Mouse (Mus musculus) myocyte (in vitro differentiated cells): ENCODE data around the gene Upb1. TPM values are rescaled to one million over a fixed set of nuclear protein-coding genes. Genes with fewer than 3 reads are reported as not detected.

Source experiments
- H3K27me3 ChIP-seq: one replicate; pipeline ENCODE4 v1.6.1; 2011; ENCODE audit not compliant: control insufficient read depth, insufficient read depth, insufficient read length
- H3K36me3 ChIP-seq: one replicate; pipeline ENCODE4 v1.6.1; 2011; ENCODE audit not compliant: control insufficient read depth, insufficient read depth
- H3K4me2 ChIP-seq: one replicate; pipeline ENCODE4 v1.6.1; 2011; ENCODE audit warnings: low read depth, control low read depth
- H3K4me3 ChIP-seq: one replicate; pipeline ENCODE4 v1.5.1; 2011; ENCODE audit warnings: mild to moderate bottlenecking, control low read depth, moderate library complexity
- H3K79me2 ChIP-seq: one replicate; pipeline ENCODE4 v1.6.1; 2011; ENCODE audit not compliant: control insufficient read depth, insufficient read depth
- H3ac ChIP-seq: one replicate; pipeline ENCODE4 v1.6.1; 2011; ENCODE audit not compliant: control insufficient read depth, insufficient read length
- CEBPB ChIP-seq: IDR thresholded peaks from 2 replicates; pipeline ENCODE4 v1.6.1; 2011; ENCODE audit warnings: mild to moderate bottlenecking, moderate library complexity; ENCODE audit not compliant: poor library complexity, insufficient read depth, severe bottlenecking
- E2F4 ChIP-seq: IDR thresholded peaks from one replicate; pipeline ENCODE4 v1.6.1; 2011; ENCODE audit warnings: mild to moderate bottlenecking, control low read depth, moderate library complexity; ENCODE audit not compliant: insufficient read depth
- MAX ChIP-seq: IDR thresholded peaks from one replicate; pipeline ENCODE4 v1.6.1; 2011; ENCODE audit warnings: low read depth, mild to moderate bottlenecking, control low read depth
- MYOD1 ChIP-seq, 3 experiments: IDR thresholded peaks; one replicate each; pipeline ENCODE4 v1.6.1; 2011; ENCODE audit warnings: control low read depth in 2 of 3, low read depth in 2 of 3, mild to moderate bottlenecking in 2 of 3, moderate library complexity in 1 of 3; ENCODE audit not compliant: insufficient read length in 2 of 3, control insufficient read depth in 1 of 3
- MYOG ChIP-seq, 3 experiments: IDR thresholded peaks; one replicate each; pipeline ENCODE4 v1.6.1; 2011; ENCODE audit warnings: control low read depth in 2 of 3, low read depth in 2 of 3, mild to moderate bottlenecking in 2 of 3; ENCODE audit not compliant: insufficient read length in 2 of 3, control insufficient read depth in 1 of 3, insufficient read depth in 1 of 3
- POLR2A ChIP-seq: IDR thresholded peaks from one replicate; pipeline ENCODE4 v1.6.1; 2011; ENCODE audit warnings: low read depth, mild to moderate bottlenecking, control low read depth, moderate library complexity; ENCODE audit not compliant: insufficient read length
- POLR2AphosphoS2 ChIP-seq: IDR thresholded peaks from one replicate; pipeline ENCODE4 v1.6.1; 2011; ENCODE audit warnings: low read depth, control low read depth; ENCODE audit not compliant: insufficient read length
- REST ChIP-seq: IDR thresholded peaks from one replicate; pipeline ENCODE4 v1.6.1; 2011; ENCODE audit warnings: mild to moderate bottlenecking, control low read depth, moderate library complexity; ENCODE audit not compliant: insufficient read depth, insufficient read length
- SRF ChIP-seq: IDR thresholded peaks from one replicate; pipeline ENCODE4 v1.6.1; 2011; ENCODE audit warnings: low read depth; ENCODE audit not compliant: control insufficient read depth, insufficient read length
- TCF12 ChIP-seq: IDR thresholded peaks from one replicate; pipeline ENCODE4 v1.6.1; 2011; ENCODE audit warnings: mild to moderate bottlenecking, control low read depth; ENCODE audit not compliant: poor library complexity, insufficient read depth, severe bottlenecking
- TCF3 ChIP-seq: IDR thresholded peaks from one replicate; pipeline ENCODE4 v1.6.1; 2011; ENCODE audit warnings: low read depth, control low read depth; ENCODE audit not compliant: insufficient read length
- USF1 ChIP-seq: IDR thresholded peaks from one replicate; pipeline ENCODE4 v1.6.1; 2011; ENCODE audit warnings: low read depth, mild to moderate bottlenecking, control low read depth, moderate library complexity
- polyA plus RNA-seq: library from polyadenylated mRNA; unstranded; fragments of >200 nt; fragmentation: generic; extraction: Trizol; gene quantifications from one replicate; pipeline ENCODE4 v1.2.1, GENCODE M21; 2012; ENCODE audit warnings: missing spikeins

The Upb1 gene
- polyA plus RNA-seq, 1 experiment = 0.04 TPM

DNA sequence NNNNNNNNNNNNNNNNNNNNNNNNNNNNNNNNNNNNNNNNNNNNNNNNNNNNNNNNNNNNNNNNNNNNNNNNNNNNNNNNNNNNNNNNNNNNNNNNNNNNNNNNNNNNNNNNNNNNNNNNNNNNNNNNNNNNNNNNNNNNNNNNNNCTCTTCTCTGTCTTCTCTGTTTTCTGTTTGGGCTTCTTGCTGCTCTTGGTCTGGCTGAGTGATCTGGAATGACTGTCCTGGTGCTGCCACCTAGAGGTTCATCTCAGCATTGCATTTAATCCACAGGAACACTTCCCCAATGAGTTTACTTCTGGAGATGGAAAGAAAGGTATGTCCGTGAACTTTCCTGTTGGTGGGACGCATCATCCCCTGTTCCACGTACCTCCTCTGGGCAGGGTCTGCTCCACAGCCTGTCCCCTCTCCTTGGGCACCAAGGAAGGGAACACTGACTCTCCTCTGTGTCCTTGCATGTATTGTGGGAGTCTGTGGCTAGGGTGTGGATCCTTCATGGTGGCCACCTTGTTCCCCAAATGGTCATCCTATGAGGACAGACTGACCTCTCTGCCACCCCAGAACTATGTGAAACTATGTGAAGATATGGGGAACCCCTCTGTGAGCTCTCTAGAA, 35.8 kb downstream of the Upb1 start:
- Histone ChIP-seq H3K79me2 (no peaks in the 10 kb centered on the region), H3ac (no peak overlapping the region), H3K4me2 (no peak overlapping the region), H3K27me3 (no peaks in the 10 kb centered on the region), H3K4me3 (no peak overlapping the region), H3K36me3 (no peaks in the 10 kb centered on the region)
- no peak for TF ChIP-seq POLR2AphosphoS2
- TF ChIP-seq POLR2A = no peak
- no peak for TF ChIP-seq USF1
- TF ChIP-seq TCF12 = no peak
- TF ChIP-seq CEBPB = no peak

DNA sequence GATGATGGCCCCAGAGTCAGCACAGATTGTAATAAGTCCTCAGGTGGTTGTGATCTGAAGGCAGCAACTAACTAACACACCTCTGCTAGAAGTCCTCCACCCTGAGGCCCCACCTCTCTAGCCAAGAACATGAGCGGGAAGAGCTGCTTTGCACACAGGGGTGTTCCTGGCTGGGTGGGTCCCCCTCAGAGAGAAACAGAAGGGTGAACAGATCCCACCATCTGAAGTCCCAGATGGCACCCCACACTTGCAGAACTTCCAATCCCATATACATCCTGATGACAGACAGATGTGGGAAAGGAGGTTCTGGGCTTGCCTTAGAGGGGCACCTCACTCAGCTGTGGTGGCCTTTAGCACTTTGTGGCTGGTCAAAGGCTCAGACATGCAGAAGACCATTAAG, 36.4 kb downstream of the Upb1 start:
- no peaks in the 10 kb centered on the region for H3K27me3 ChIP-seq
- no peaks in the 10 kb centered on the region for H3K79me2 ChIP-seq
- H3K4me3 ChIP-seq = no peak overlapping the region
- TF ChIP-seq MAX = no peak
- TF ChIP-seq MYOD1 (IDR thresholded peaks at IDR 0.05; ENCODE audit: control insufficient read depth in 1 of 3, insufficient read length in 2 of 3, low read depth in 2 of 3) = no peak
- no peak for TF ChIP-seq POLR2A
- no peak for TF ChIP-seq E2F4
- no peak for TF ChIP-seq MYOG (IDR thresholded peaks at IDR 0.05; ENCODE audit: control insufficient read depth in 1 of 3, insufficient read depth in 1 of 3, insufficient read length in 2 of 3, low read depth in 2 of 3)
- TF ChIP-seq REST = no peak
- TF ChIP-seq SRF = no peak
- TF ChIP-seq CEBPB = no peak
- TF ChIP-seq TCF3 = no peak
- no peak for TF ChIP-seq TCF12
- no peak for TF ChIP-seq USF1
- TF ChIP-seq POLR2AphosphoS2 = no peak
- H3ac ChIP-seq = no peak overlapping the region
- no peak overlapping the region for H3K4me2 ChIP-seq
- no peaks in the 10 kb centered on the region for H3K36me3 ChIP-seq

DNA sequence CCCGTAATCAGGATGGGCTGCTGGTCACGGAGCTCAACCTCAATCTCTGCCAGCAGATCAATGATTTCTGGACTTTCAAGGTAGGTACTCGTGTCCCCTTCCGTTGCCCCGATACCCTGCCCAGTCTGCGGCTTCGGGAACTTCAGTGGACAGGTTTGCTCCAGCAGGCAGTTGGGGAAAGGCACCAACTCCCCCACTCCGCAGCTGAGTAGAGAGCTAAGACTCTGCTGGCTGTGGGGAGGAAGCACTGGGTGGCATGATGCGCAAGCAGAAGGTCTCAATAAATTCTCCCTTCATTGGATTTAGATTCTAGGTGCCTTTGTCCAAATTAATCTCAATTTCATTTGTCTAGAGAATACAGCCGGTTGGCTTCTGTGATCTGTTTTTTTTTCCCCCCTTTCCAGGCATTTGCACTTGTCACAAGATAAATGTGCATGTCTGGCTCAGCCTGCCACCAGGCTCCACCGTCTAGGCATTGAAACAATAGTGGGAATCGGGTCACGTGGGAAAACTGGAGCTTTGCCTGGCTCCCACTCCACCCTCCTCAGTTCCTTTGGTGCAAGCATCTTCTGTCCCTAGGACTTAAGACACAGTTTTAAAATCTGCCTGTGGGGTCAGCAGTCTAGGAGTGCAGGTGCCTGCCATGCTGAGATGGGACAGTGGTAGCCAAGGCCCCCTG, 37.4 kb downstream of the Upb1 start:
- TF ChIP-seq USF1 = peak; percentile 34
- TF ChIP-seq TCF3 = no peak
- H3K4me2 ChIP-seq = no peak overlapping the region

DNA sequence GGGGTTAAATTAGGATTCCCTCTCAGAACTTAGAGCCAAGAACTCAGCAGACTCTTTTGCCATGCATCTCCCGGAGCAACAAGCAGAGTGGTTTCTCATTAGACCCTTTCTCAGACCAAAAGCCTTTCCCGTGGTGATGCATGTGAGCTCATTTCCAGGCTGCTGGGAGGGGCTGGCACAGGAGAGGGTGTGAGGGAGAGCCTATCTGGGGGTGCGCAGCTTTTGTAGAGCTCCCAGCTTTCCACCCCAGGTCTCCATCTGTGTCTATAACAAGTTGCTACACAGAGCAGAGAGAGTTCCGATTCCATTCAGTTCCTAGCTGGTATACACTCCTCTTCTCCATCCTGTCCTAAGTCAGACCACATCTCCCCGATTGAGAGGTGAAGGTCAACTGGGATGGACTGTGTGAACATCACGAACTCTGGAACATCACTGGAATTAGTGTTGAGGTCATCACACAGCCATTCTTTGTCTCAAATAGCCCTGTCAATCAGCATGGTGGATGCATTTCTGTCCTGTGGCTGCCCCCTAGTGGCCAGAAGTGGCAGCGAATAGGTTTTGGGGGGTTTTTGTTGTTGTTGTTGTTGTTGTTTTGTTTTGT, 38.4 kb downstream of the Upb1 start:
- TF ChIP-seq MAX = no peak
- no peak for TF ChIP-seq SRF
- no peak for TF ChIP-seq USF1
- TF ChIP-seq POLR2AphosphoS2 = no peak
- no peak for TF ChIP-seq POLR2A
- TF ChIP-seq MYOD1 (IDR thresholded peaks at IDR 0.05; ENCODE audit: control insufficient read depth in 1 of 3, insufficient read length in 2 of 3, low read depth in 2 of 3) = no peak
- no peak for TF ChIP-seq TCF12
- no peak for TF ChIP-seq E2F4
- TF ChIP-seq TCF3 = no peak
- no peak for TF ChIP-seq CEBPB
- H3K79me2 ChIP-seq = no peaks in the 10 kb centered on the region
- no peaks in the 10 kb centered on the region for H3K27me3 ChIP-seq
- no peak overlapping the region for H3ac ChIP-seq
- no peaks in the 10 kb centered on the region for H3K36me3 ChIP-seq
- no peak overlapping the region for H3K4me2 ChIP-seq
- no peak overlapping the region for H3K4me3 ChIP-seq

More for the DNA sequence above, 37.4 kb downstream of the Upb1 start:
- Histone ChIP-seq H3ac (no peak overlapping the region), H3K4me3 (no peak overlapping the region), H3K36me3 (no peaks in the 10 kb centered on the region), H3K79me2 (no peaks in the 10 kb centered on the region), H3K27me3 (no peaks in the 10 kb centered on the region)

DNA sequence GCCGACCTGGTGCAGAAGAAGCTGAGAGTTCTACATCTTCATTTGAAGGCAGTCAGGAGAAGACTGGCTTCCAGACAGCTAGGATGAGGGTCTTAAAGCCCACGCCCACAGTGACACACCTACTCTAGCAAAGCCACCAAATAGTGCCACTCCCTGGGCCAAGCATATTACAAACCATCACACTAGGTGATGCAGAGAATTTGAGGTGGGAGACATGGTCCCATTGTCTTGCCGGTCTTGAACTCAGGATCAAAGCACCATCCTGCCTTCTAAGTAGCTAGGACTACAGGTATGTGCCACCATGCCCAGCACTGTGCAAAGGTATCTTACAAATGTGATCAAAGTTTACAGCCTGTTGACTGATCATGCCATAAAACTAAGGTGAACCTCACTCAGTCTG, 39.8 kb downstream of the Upb1 start:
- TF ChIP-seq POLR2AphosphoS2 (no peak), MYOD1 (IDR thresholded peaks at IDR 0.05; ENCODE audit: control insufficient read depth in 1 of 3, insufficient read length in 2 of 3, low read depth in 2 of 3) (no peak), TCF12 (no peak), USF1 (no peak), E2F4 (no peak), SRF (no peak), TCF3 (no peak), MYOG (IDR thresholded peaks at IDR 0.05; ENCODE audit: control insufficient read depth in 1 of 3, insufficient read depth in 1 of 3, insufficient read length in 2 of 3, low read depth in 2 of 3) (no peak)
- H3ac ChIP-seq = no peak overlapping the region

More for the DNA sequence above, 39.8 kb downstream of the Upb1 start:
- H3K4me3 ChIP-seq = no peak overlapping the region
- H3K36me3 ChIP-seq = no peaks in the 10 kb centered on the region
- H3K27me3 ChIP-seq = no peaks in the 10 kb centered on the region
- H3K79me2 ChIP-seq = no peaks in the 10 kb centered on the region
- H3K4me2 ChIP-seq = no peak overlapping the region
